Mouse (Mus musculus): ENCODE results near the gene Cela2a.

Gene Cela2a

GRCm38 (mm10) chr4:141857422-141857930, 31.5 kb upstream of the Cela2a start:
- DNase-seq, result peak; percentile 84 to 87

GRCm38 (mm10) chr4:141853437-141853836, 27.5 kb upstream of the Cela2a start:
- DNase-seq, result peak; percentile 65 to 70

GRCm38 (mm10) chr4:141845999-141846398, 20.0 kb upstream of the Cela2a start, which contains the start of gene Ctrc:
TSS of gene Ctrc (minus strand) at chr4:141846359.
- DNase-seq, result no peak

- no peak for DNase-seq
Observed at GRCm38 (mm10) chr4:141834536-141835095, 8.7 kb upstream of the Cela2a start.

GRCm38 (mm10) chr4:141833911-141834310, 8.0 kb upstream of the Cela2a start:
- DNase-seq, result no peak

GRCm38 (mm10) chr4:141831361-141831760, 5.4 kb upstream of the Cela2a start:
- no peak for DNase-seq

- DNase-seq, result no peak
Observed at GRCm38 (mm10) chr4:141830381-141830780, 4.4 kb upstream of the Cela2a start.

GRCm38 (mm10) chr4:141828177-141828576, 2.2 kb upstream of the Cela2a start:
- no peak for DNase-seq

- no peak for DNase-seq
Observed at GRCm38 (mm10) chr4:141827401-141827800, 1.4 kb upstream of the Cela2a start.

- no peak for DNase-seq
Observed at GRCm38 (mm10) chr4:141822979-141823378, 3.0 kb downstream of the Cela2a start.

GRCm38 (mm10) chr4:141822089-141822488, 3.9 kb downstream of the Cela2a start:
- no peak for DNase-seq

- no peak for DNase-seq
Observed at GRCm38 (mm10) chr4:141821178-141821577, 4.8 kb downstream of the Cela2a start.

- no peak for DNase-seq
Observed at GRCm38 (mm10) chr4:141819316-141819715, 6.6 kb downstream of the Cela2a start.

GRCm38 (mm10) chr4:141818861-141819260, 7.1 kb downstream of the Cela2a start:
- DNase-seq, result no peak

GRCm38 (mm10) chr4:141817706-141818105, 8.3 kb downstream of the Cela2a start:
- DNase-seq, result no peak

GRCm38 (mm10) chr4:141816776-141817655, 8.9 kb downstream of the Cela2a start:
- no peak for DNase-seq

GRCm38 (mm10) chr4:141816267-141816666, 9.7 kb downstream of the Cela2a start:
- DNase-seq, result no peak

GRCm38 (mm10) chr4:141811375-141811774, 14.6 kb downstream of the Cela2a start:
- DNase-seq, result no peak

- DNase-seq, result no peak
Observed at GRCm38 (mm10) chr4:141810975-141811374, 15.0 kb downstream of the Cela2a start.

- DNase-seq, result no peak
Observed at GRCm38 (mm10) chr4:141809850-141810464, 16.0 kb downstream of the Cela2a start.

GRCm38 (mm10) chr4:141805886-141806285, 20.1 kb downstream of the Cela2a start:
- no peak for DNase-seq

- DNase-seq, result no peak
Observed at GRCm38 (mm10) chr4:141804105-141804504, 21.9 kb downstream of the Cela2a start.

GRCm38 (mm10) chr4:141797545-141797944, 28.4 kb downstream of the Cela2a start:
- DNase-seq, result no peak

- no peak for DNase-seq
Observed at GRCm38 (mm10) chr4:141796954-141797353, 29.0 kb downstream of the Cela2a start.

All from cerebellum, postnatal 36 days (tissue).